Mouse (Mus musculus) heart, postnatal 4 days (tissue): ENCODE measurements around the gene Rnf40. TPM values are rescaled to one million over a fixed set of nuclear protein-coding genes. Genes with fewer than 3 reads are reported as not detected.

Source experiments
- DNase-seq: peaks from one replicate; pipeline ENCODE4 v3.0.0; 2021
- total RNA-seq, 2 experiments: library from RNA; stranded (reverse); gene quantifications; 2 replicates each; pipeline ENCODE4 v1.2.3; 2021

Gene Rnf40
- total RNA-seq, 2 experiments from 2014 or later: 47.8 to 49.7 TPM

- DNase-seq: no peak
Observed at GRCm38 (mm10) chr7:127651624-127652023, 63.1 kb downstream of the Rnf40 start.

GRCm38 (mm10) chr7:127652050-127652449 lies 63.5 kb downstream of the Rnf40 start:
- no peak for DNase-seq

DNA sequence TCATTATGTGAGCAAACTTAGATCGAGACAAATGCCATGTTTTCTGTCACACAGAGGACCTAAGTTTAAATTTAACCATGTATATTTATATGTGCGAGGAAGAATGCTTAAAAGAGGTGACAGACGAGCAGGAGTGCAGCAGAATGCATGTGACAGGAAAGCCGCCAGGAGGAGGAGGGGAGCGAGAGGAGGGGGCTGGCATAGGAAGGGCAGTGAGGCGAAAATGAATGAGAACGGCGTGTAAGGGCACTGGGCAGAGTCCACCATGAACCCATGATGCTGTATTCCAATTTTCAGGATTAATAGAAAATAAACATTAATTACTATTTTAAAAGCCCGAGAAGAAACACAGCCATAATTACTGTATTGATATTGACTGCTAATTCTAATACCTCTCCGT lies 65.8 kb downstream of the Rnf40 start:
- no peak for DNase-seq

Other genes starting within 250 kb of the Rnf40 start
- 10 to 100 TPM; 36.1 to 41.4 TPM for gene Zfp768, start 243.2 kb upstream of the Rnf40 start, total RNA-seq
- gene Zfp747, start 212.7 kb upstream of the Rnf40 start, total RNA-seq: 1 to 10 TPM; 5.8 to 5.9 TPM
- 1 to 10 TPM; 2.6 to 3.2 TPM for gene 9130019O22Rik, start 201.6 kb upstream of the Rnf40 start, total RNA-seq
- gene E430018J23Rik, start 195.1 kb upstream of the Rnf40 start, total RNA-seq: 1 to 10 TPM; 4.0 to 4.8 TPM
- gene Zfp764, start 181.9 kb upstream of the Rnf40 start, total RNA-seq: 1 to 10 TPM; 4.9 to 5.0 TPM
- gene Zfp688, start 166.7 kb upstream of the Rnf40 start, total RNA-seq: 1 to 10 TPM; 3.8 to 6.0 TPM
- 1 to 10 TPM; 3.9 to 4.8 TPM for gene Zfp689, start 139.6 kb upstream of the Rnf40 start, total RNA-seq
- gene Prr14, start 129.2 kb upstream of the Rnf40 start, total RNA-seq: 10 to 100 TPM; 28.0 to 28.9 TPM
- gene Fbrs, start 109.6 kb upstream of the Rnf40 start, total RNA-seq: 10 to 100 TPM; 37.4 to 38.0 TPM
- gene Srcap, start 76.8 kb upstream of the Rnf40 start, total RNA-seq: 10 to 100 TPM; 78.7 to 80.5 TPM
- 10 to 100 TPM; 16.5 to 17.1 TPM for gene Gm42715, start 69.2 kb upstream of the Rnf40 start, total RNA-seq
- under 1 TPM in 1 of 2 experiments, not detected in 1; 0.45 TPM for gene Tmem265, start 27.4 kb upstream of the Rnf40 start, total RNA-seq
- gene Phkg2, start 15.4 kb upstream of the Rnf40 start, total RNA-seq: 10 to 100 TPM; 18.1 to 19.4 TPM
- 1 to 10 TPM; 6.5 to 9.2 TPM for gene Ccdc189, start 172 bp upstream of the Rnf40 start, total RNA-seq
- 10 to 100 TPM; 31.8 to 38.0 TPM for gene Zfp629, start 27.0 kb downstream of the Rnf40 start, total RNA-seq
- 10 to 100 TPM; 67.6 to 71.1 TPM for gene Bcl7c, start 120.2 kb downstream of the Rnf40 start, total RNA-seq
- gene Ctf1, start 124.0 kb downstream of the Rnf40 start, total RNA-seq: 1 to 10 TPM; 3.4 to 4.0 TPM
- gene Ctf2, start 143.4 kb downstream of the Rnf40 start, total RNA-seq: not detected
- gene Fbxl19, start 155.8 kb downstream of the Rnf40 start, total RNA-seq: 1 to 10 TPM; 6.0 TPM
- gene Orai3, start 181.0 kb downstream of the Rnf40 start, total RNA-seq: 10 to 100 TPM; 14.7 to 14.8 TPM
- 10 to 100 TPM; 30.8 to 32.0 TPM for gene Setd1a, start 187.9 kb downstream of the Rnf40 start, total RNA-seq
- 1 to 10 TPM; 3.0 to 3.2 TPM for gene Gm49388, start 196.8 kb downstream of the Rnf40 start, total RNA-seq
- gene Hsd3b7, start 211.8 kb downstream of the Rnf40 start, total RNA-seq: 10 to 100 TPM in 1 of 2 experiments, 1 to 10 TPM in 1; 9.6 to 10.3 TPM
- 10 to 100 TPM; 67.1 to 75.3 TPM for gene Stx4a, start 235.5 kb downstream of the Rnf40 start, total RNA-seq
- gene Stx1b, start 235.8 kb downstream of the Rnf40 start, total RNA-seq: 1 to 10 TPM in 1 of 2 experiments, under 1 TPM in 1; 0.90 to 1.2 TPM